Mouse (Mus musculus) testis, adult 10 weeks (tissue): ENCODE results near the gene Arr3. TPM values are rescaled to one million over a fixed set of nuclear protein-coding genes. Genes with fewer than 3 reads are reported as not detected.

ENCODE experiments used
- polyA plus RNA-seq: library from polyadenylated mRNA; stranded (reverse); fragments of 350-450 nt; fragmentation: Illumina TruSeq; extraction: RNeasy Lipid Tissue Mini Kit (QIAGEN cat#74804); gene quantifications from one replicate; pipeline ENCODE4 v1.2.3, GENCODE M21; 2014; ENCODE audit warnings: low read depth, low replicate concordance

The Arr3 gene
- not detected for polyA plus RNA-seq

DNA sequence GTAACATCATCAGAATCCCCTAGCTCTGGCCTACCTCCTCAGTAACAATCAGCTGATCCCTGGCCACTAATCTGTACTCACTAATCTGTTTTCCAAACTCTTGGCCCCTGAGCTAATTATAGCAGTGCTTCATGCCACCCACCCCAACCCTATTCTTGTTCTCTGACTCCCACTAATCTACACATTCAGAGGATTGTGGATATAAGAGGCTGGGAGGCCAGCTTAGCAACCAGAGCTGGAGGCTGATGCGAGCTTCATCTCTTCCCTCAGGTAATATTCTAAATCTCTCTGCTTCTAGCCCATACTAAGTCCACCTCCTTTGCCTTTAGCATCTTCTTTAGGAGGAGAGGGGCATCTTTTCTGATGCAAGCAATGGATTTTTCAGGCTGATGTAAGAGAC, at the start of gene Arr3:
Arr3 (plus strand) TSS at position 184 of the 400 bp plus-strand sequence.

DNA sequence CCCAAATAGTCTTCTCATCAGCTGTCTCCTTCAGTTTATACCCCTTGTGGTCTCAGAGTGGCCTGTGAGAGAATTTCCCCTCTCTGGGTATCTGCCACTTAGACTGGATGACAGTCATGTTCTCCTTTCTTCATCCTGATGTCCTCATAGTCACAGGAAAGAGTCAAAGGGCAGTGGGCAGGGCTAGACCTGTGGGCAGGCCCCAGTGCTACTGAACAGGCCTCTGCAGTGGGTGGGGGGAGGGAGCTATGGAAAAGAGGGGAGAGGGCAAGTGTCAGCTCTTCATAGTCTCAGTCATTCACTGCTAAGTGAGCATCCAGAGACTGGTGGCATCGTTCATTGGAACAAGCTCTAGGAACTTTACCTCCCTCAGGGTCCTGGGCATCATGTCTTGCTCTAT, 33.3 kb upstream of the Arr3 start, which contains the start of gene Awat1:
Awat1 (plus strand) TSS at position 301 of the 400 bp plus-strand sequence.

GRCm38 (mm10) chrX:100594791-100595190, 10.5 kb upstream of the Arr3 start, which contains the start of gene P2ry4:
Gene P2ry4, minus strand, starts transcription at chrX:100594869.

GRCm38 (mm10) chrX:100625546-100625801, 20.2 kb downstream of the Arr3 start, which contains the start of gene Kif4:
Gene Kif4, plus strand, starts transcription at chrX:100625737.

DNA sequence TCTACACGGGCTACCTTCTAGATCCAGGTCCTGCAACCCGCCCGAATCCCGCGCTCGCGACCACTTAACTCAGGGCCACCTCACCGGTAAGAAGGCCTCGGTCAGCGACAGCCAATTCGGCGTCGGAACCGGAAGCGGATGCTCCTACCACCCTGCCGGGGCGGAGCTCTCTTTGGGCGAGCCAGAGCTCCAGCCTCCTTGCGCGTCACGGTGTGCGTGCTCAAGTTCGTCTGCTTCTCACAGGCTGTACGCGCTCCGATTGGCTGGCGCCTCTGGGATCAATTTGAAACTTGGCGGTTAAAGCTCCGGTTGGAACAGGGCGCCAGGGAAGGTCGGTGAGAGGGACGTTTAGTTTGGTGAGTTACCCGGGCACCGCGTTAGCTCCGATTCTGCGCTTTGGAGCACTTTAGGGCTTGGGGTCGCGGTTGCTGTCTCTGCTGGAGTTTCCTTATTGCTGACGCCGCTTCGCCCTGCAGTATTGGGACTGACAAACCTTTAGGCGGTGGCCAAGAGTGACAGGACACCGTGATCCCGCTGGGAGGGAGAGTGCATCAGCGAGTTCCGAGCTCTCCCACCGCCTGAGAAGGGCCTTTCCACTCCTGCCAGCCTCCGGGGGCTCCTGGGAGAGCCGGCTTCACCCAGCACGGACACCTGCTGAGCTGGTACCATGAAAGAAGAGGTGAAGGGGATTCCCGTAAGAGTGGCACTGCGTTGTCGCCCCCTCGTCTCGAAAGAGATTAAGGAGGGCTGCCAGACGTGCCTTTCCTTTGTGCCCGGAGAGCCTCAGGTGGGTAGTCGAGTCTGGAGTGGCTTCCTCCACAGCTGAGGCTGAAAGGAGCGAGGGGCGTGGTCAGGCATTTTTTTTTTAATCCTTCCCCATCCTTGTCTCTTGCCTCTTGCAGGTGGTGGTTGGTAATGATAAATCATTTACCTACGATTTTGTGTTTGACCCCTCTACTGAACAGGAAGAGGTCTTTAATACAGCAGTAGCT, 20.8 kb downstream of the Arr3 start, which contains the start of gene Pdzd11:
Pdzd11 (minus strand) TSS at position 767 of the 992 bp plus-strand sequence.

Other genes with a start within 250 kb of the Arr3 start
- gene Otud6a, start 176.5 kb upstream of the Arr3 start, polyA plus RNA-seq: not detected
- gene Awat2, start 162.8 kb upstream of the Arr3 start, polyA plus RNA-seq: 1.2 TPM
- gene Igbp1, start 111.2 kb upstream of the Arr3 start, polyA plus RNA-seq: 9.2 TPM
- not detected for gene Dgat2l6, start 80.7 kb upstream of the Arr3 start, polyA plus RNA-seq
- gene Awat1, start 33.2 kb upstream of the Arr3 start, polyA plus RNA-seq: not detected
- not detected for gene P2ry4, start 10.6 kb upstream of the Arr3 start, polyA plus RNA-seq
- 5.5 TPM for gene Kif4, start 20.2 kb downstream of the Arr3 start, polyA plus RNA-seq
- gene Pdzd11, start 21.1 kb downstream of the Arr3 start, polyA plus RNA-seq: 15.8 TPM
- 0.20 TPM for gene Gdpd2, start 124.4 kb downstream of the Arr3 start, polyA plus RNA-seq
- gene Dlg3, start 162.2 kb downstream of the Arr3 start, polyA plus RNA-seq: 9.0 TPM